In genomic region chr11:93733568-93734185, GRCm38 (mm10) we compare ENCODE assay signal across 15 mouse cellular contexts.
DNase-seq lines count a peak whose midpoint lies in the region; ATAC-seq and TF ChIP-seq lines count a peak whose summit lies in the region.
"Had no signal": no experiment of that assay in that cellular context is flagged by ENCODE, and none has a peak within 500 bp of the region (broad histone marks: within the 10 kb centered on the region; RNA-seq: fewer than 3 reads in every experiment).

No protein-coding gene starts in this region.

- H3K4me2 ChIP-seq in kidney, embryonic 15.5 days, result no peak overlapping the region
- H3K4me2 ChIP-seq in midbrain, embryonic 11.5 days, result no peak overlapping the region
- H3K4me2 ChIP-seq in midbrain, postnatal 0 days (ENCODE audit: low read depth, low read length, poor library complexity, severe bottlenecking), result no peak overlapping the region
- H3K4me2 ChIP-seq: lung, embryonic 14.5 days; neural tube, embryonic 15.5 days had no signal

- H3K4me3 ChIP-seq in kidney, adult 2 months (ENCODE audit: insufficient read depth, low read depth, low read length), result no peak overlapping the region
- H3K4me3 ChIP-seq in kidney, embryonic 15.5 days (replicated peaks), result no peak overlapping the region
- no peak overlapping the region for H3K4me3 ChIP-seq in midbrain, embryonic 11.5 days (ENCODE audit: low read depth, low read length)
- no peak overlapping the region for H3K4me3 ChIP-seq in midbrain, postnatal 0 days (ENCODE audit: low read depth, low read length)
- H3K4me3 ChIP-seq: erythroblast, embryonic 14.5 days; heart, adult 2 months; neural tube, embryonic 15.5 days had no signal

- WGBS in kidney, adult 2 months, result 46% methylated on average over 11 of the region's 11 CpGs
- 62% methylated on average over 11 of the region's 11 CpGs for WGBS in kidney, embryonic 15.5 days
- 64% methylated on average over 11 of the region's 11 CpGs for WGBS in midbrain, embryonic 11.5 days
- WGBS in midbrain, postnatal 0 days, result 50% methylated on average over 11 of the region's 11 CpGs

- H3K9me3 ChIP-seq in kidney, embryonic 15.5 days (replicated peaks), result no peaks in the 10 kb centered on the region
- H3K9me3 ChIP-seq in midbrain, embryonic 11.5 days (ENCODE audit: control insufficient read depth, low read length), result no peaks in the 10 kb centered on the region
- no peaks in the 10 kb centered on the region for H3K9me3 ChIP-seq in midbrain, postnatal 0 days (ENCODE audit: low read length)
- H3K9me3 ChIP-seq: neural tube, embryonic 15.5 days had no signal

- no peak overlapping the region for H3K27ac ChIP-seq in kidney, adult 2 months (ENCODE audit: insufficient read depth, low read depth, low read length)
- no peak overlapping the region for H3K27ac ChIP-seq in kidney, embryonic 15.5 days
- H3K27ac ChIP-seq in midbrain, embryonic 11.5 days (ENCODE audit: low read depth, low read length), result no peak overlapping the region
- no peak overlapping the region for H3K27ac ChIP-seq in midbrain, postnatal 0 days (ENCODE audit: low read depth, low read length)
- H3K27ac ChIP-seq: heart, adult 2 months; neural tube, embryonic 15.5 days had no signal

- no peak for ATAC-seq in kidney, embryonic 15.5 days (replicated peaks; ENCODE audit: low FRiP score)
- no peak for ATAC-seq in midbrain, embryonic 11.5 days (ENCODE audit: low FRiP score)
- no peak for ATAC-seq in midbrain, postnatal 0 days (ENCODE audit: low FRiP score)
- ATAC-seq: midbrain, embryonic 16.5 days had no signal

- H3K27me3 ChIP-seq in kidney, adult 2 months (replicated peaks; ENCODE audit: control insufficient read depth, insufficient read depth, low read length), result no peaks in the 10 kb centered on the region
- no peaks in the 10 kb centered on the region for H3K27me3 ChIP-seq in kidney, embryonic 15.5 days
- H3K27me3 ChIP-seq in midbrain, embryonic 11.5 days (ENCODE audit: control insufficient read depth, insufficient read depth, low read length), result no peaks in the 10 kb centered on the region
- H3K27me3 ChIP-seq in midbrain, postnatal 0 days (ENCODE audit: insufficient read depth, low read length), result no peaks in the 10 kb centered on the region
- H3K27me3 ChIP-seq: neural tube, embryonic 15.5 days had no signal

- TF ChIP-seq CTCF in kidney, adult 2 months (conservative IDR thresholded peaks at IDR 0.05; ENCODE audit: insufficient read depth, insufficient read length, low read depth, low read length), result no peak
- no peak for TF ChIP-seq CTCF in midbrain, postnatal 0 days (IDR thresholded peaks at IDR 0.05)

- H3K4me1 ChIP-seq in kidney, adult 2 months (ENCODE audit: control insufficient read depth, insufficient read depth, low read length), result no peaks in the 10 kb centered on the region
- no peaks in the 10 kb centered on the region for H3K4me1 ChIP-seq in kidney, embryonic 15.5 days
- H3K4me1 ChIP-seq in midbrain, embryonic 11.5 days (ENCODE audit: control insufficient read depth, insufficient read depth, low read length), result no peaks in the 10 kb centered on the region; the same call in 1 of the 2 replicates
- H3K4me1 ChIP-seq in midbrain, postnatal 0 days (ENCODE audit: insufficient read depth, low read length), result no peaks in the 10 kb centered on the region
- H3K4me1 ChIP-seq: neural tube, embryonic 15.5 days had no signal

- no peaks in the 10 kb centered on the region for H3K36me3 ChIP-seq in kidney, adult 2 months (ENCODE audit: control insufficient read depth, insufficient read depth, low read length)
- H3K36me3 ChIP-seq in kidney, embryonic 15.5 days, result no peaks in the 10 kb centered on the region
- H3K36me3 ChIP-seq in midbrain, embryonic 11.5 days (ENCODE audit: control insufficient read depth, insufficient read depth, low read length), result no peaks in the 10 kb centered on the region
- H3K36me3 ChIP-seq in midbrain, postnatal 0 days (ENCODE audit: insufficient read depth, low read length), result no peaks in the 10 kb centered on the region
- H3K36me3 ChIP-seq: neural tube, embryonic 15.5 days had no signal

- no peak for TF ChIP-seq POLR2A in kidney, adult 2 months (IDR thresholded peaks at IDR 0.05; ENCODE audit: low read depth, low read length)

- DNase-seq in kidney, adult 2 months, result peak; percentile 44
- peak; percentile 62 for DNase-seq in midbrain, embryonic 11.5 days (ENCODE audit: low spot score, missing footprints)
- DNase-seq in midbrain, postnatal 0 days (ENCODE audit: low spot score), result no peak
- peak; percentile 52 for DNase-seq in forelimb bud, embryonic 11.5 days (ENCODE audit: low read depth, low spot score)
- peak; percentile 24 for DNase-seq in mesoderm, embryonic 11.5 days (ENCODE audit: low read depth, low spot score)
- no peak for DNase-seq in ovary, postnatal 36 days (ENCODE audit: low spot score)
- DNase-seq in thymus, postnatal 0 days (ENCODE audit: low spot score), result no peak
- DNase-seq: adrenal gland, postnatal 25 days; heart, adult 2 months; lung, embryonic 14.5 days; thymus, adult 18-20 months had no signal

- H3K9ac ChIP-seq in kidney, embryonic 15.5 days, result no peak overlapping the region
- H3K9ac ChIP-seq in midbrain, embryonic 11.5 days (ENCODE audit: low read length), result no peak overlapping the region
- no peak overlapping the region for H3K9ac ChIP-seq in midbrain, postnatal 0 days (replicated peaks; ENCODE audit: low read length, poor library complexity, severe bottlenecking)
- H3K9ac ChIP-seq: lung, embryonic 14.5 days; neural tube, embryonic 15.5 days had no signal

Comparison
In these comparisons a context has a peak if more than half of its experiments do, and no peak if none do; other contexts are left out.
1. DNase-seq: peak in kidney, adult 2 months (single experiment), midbrain, embryonic 11.5 days (single experiment), forelimb bud, embryonic 11.5 days (single experiment) and mesoderm, embryonic 11.5 days (single experiment); none in midbrain, postnatal 0 days (single experiment), ovary, postnatal 36 days (single experiment) and thymus, postnatal 0 days (single experiment).